Mouse (Mus musculus): ENCODE measurements around the gene Dmd.

DNA sequence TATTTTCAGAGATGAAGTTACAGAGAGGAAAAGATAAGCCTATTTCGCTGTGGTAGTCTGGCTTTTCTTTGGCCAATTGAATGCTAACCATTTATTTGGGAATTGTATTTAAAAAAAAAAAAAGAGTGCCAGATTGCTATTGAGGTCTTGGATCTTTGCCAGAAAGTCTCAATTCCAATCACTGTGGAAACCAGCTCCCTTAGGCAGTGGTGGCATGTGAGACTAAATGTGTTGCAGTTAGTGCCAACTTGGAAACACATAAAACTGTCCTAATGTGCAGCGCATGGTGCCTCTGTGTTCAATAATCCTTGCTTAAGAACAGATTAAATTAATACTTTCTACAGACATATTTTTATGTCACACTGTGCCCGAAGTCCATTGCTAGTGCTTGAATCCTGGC, 2250.7 kb downstream of the Dmd start:
- TF ChIP-seq CTCF (IDR thresholded peaks at IDR 0.05; ENCODE audit: borderline replicate concordance, control insufficient read depth, extremely low read depth, insufficient read depth, low read length, poor library complexity) (no peak), POLR2A (IDR thresholded peaks at IDR 0.05; ENCODE audit: control insufficient read depth, extremely low read depth, insufficient read depth, low read length, poor library complexity) (no peak)
